Mouse (Mus musculus): ENCODE results near the gene Lsp1.

The Lsp1 gene

GRCm38 (mm10) chr7:142505942-142506341, 45.3 kb downstream of the Lsp1 start:
- peak; percentile 56 for DNase-seq (ENCODE audit: low read depth)

GRCm38 (mm10) chr7:142506501-142506900, 45.9 kb downstream of the Lsp1 start:
- DNase-seq (ENCODE audit: low read depth): no peak

GRCm38 (mm10) chr7:142507453-142507852, 46.8 kb downstream of the Lsp1 start:
- DNase-seq (ENCODE audit: low read depth): no peak

DNA sequence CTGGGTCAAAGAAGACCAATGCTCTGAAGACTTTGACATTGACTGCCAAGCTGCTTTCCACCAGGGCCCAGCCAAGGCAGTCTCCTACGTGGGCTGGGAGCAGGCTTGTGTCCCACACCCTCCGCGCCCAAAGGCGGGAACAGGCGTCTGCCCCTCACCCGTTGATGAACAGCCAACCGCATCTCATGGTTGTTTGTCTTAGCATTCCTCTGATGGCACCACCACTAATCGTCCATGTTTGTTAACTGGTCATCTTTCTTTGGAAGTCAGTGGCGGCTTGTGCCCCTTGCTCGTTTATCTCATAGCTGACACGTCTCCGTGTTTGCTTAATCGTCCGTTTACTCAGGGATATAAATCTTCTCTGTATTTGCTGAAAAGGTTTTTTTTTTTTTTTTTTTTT, 48.9 kb downstream of the Lsp1 start:
- no peak for DNase-seq (ENCODE audit: low read depth)

GRCm38 (mm10) chr7:142510021-142510777, 49.6 kb downstream of the Lsp1 start:
- peak; percentile 56 for DNase-seq (ENCODE audit: low read depth)

- DNase-seq (ENCODE audit: low read depth): no peak
These were observed 53.4 kb downstream of the Lsp1 start for GRCm38 (mm10) chr7:142514048-142514447.

- no peak for DNase-seq (ENCODE audit: low read depth)
These were observed 55.8 kb downstream of the Lsp1 start for GRCm38 (mm10) chr7:142516221-142516978.

DNA sequence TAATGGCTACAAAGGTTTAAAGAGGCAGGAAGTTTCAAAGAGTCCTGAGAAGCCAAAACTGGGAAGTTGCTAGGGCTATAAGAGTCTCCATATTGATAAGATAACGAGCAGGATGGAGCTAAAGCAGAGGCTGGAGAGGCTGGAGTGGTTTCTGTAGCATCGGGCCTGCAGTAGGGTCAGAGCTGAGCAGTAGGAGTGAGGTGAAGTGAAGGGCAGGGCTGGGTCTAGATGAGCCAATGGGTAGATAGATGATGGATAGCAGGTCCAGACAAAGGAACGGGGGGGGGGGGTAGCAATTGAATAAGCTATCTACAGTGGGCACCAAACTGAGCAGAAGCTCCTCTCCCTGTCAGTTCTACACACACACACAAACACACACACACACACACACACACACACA, 56.9 kb downstream of the Lsp1 start:
- DNase-seq (ENCODE audit: low read depth): no peak

GRCm38 (mm10) chr7:142520331-142520730, 59.7 kb downstream of the Lsp1 start:
- DNase-seq (ENCODE audit: low read depth): no peak

DNA sequence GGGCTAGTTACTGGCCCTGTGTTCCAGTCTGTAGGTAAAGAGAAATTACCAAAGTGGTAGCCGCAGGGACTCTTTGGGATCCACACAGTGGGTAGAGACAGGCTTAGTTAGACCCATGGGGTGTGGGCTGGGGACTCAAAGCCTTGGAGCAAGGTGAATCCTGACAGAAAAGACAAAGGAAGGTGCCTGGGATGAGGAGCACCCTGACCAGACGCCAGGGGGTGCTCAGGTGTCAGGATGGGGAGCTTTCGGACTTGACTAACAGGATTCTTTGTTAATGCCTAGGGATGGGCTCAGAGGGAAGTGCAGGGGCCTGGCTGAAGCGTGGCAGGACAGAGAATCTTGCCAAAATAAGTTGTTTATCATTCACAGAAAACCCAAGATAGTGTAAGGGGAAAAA, 61.7 kb downstream of the Lsp1 start:
- DNase-seq (ENCODE audit: low read depth): peak; percentile 60

DNA sequence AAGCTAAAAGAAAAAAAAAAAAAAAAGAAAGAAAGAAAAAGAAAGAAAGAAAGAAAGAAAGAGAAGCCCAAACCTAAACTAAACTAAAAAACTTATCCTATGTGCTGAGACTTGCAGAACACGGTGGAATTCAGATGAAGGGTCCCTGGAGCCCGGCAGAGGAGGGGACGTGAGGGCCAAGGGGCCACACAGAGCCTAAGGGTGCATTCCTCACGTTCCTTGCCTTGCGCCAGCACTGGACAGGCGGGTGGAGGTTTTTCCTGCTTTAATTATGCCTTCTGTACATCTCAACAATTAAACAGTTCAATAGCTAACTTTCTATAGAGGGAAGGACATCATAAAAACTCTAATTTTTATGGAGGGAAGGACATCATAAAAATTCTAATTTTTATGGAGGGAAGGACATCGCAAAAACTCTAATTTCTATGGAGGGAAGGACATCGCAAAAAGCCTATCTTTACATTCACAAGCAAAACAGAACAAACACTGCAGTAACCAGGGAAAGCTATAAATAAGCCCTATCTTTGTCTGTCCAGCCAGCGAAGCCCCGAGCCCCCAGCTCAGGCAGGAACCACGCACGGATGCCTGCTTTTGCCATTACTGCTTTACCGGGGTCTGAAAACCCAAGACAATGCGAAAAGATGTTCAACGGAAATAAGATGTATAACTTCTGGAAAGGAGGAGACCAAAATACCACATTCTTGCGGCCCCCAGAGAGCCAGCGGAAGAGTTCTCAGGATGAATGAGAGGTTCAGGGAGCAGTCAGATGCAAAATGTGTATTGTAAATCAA, 62.8 kb downstream of the Lsp1 start:
- DNase-seq (ENCODE audit: low read depth): no peak

DNA sequence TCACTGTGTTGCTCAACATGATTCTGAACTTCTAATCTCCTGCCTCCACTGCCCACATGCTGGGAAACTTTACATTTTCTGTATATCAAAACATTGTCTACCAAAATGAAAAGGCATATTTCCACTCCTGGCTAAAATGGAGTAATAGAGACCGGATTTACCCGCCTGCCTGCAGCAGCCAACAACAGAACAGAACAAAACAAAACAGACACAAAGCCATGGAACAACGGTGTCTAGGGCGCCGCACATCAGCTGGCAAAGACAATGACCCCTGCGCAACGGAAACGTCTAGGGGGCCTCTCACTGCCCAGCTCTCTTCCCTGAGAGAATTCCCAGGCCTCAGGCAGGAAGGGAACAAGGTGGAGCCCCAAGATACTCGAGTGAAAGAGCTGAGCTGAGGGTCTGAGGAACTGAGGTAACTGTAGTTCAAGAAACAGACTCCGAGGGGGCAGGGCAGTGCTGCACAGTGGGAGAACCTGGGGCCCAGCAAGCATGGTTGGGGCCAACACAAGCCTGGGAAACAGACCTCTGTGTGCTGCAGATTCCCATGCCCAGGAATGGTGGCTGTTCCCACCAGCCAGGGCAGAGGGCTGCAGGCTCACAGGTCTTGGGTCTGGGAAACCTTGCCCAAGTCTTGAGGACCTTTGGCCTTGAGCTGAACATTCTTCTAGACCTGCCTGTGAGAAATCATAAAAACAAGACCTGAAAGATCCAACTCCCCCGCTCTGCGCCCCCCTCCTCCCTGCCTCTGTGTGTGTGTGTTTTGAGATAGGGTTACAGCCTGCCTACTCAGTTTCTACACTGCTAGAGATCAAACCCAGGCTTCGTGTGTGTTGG, 65.0 kb downstream of the Lsp1 start:
- no peak for DNase-seq (ENCODE audit: low read depth)

DNA sequence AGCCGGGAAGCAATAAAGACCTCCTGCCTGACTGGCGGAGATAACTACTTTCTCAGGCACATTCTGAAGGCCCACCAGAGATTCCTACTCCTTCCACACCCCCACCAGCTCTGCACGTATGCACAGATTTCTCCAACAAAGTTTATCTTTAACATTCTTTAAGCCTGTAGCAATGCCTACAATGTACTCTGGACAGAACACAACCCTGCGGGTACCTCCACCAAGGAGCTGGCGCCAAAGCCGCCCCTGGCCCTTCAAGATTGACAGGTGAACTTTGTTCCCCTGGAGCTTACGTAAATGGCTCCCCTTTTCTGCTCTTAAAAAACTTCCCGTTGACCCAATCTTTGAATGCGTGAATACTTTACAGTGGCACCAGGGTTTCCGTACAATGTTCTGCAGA, 68.7 kb downstream of the Lsp1 start:
- DNase-seq (ENCODE audit: low read depth): no peak

DNA sequence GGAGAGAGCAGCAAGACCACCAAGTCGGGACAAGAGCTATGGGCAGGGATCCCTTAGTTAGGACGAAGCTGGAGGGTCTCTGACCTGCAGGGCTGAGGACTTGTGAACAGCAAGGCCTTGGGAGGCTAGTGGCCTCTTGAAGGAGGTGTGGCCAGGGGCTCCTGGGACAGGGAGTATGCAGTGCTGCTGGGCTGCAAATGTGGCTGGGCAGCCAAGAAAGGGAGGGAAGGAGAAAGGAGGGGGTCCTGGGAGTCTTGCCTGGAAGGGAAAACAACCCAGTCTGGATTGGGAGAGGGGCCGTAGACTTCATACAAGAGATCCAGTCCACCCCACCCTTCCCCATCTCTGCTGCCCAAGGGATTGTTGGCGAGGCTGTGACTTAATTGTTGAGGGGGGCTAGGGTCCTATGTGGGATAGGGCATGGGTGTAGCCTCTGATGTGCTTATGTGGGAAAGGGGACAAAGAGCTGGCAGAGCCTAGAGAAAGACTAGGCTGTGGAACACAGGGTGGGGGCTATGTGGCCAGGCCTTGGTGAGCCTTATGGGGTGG, 71.4 kb downstream of the Lsp1 start:
- no peak for DNase-seq (ENCODE audit: low read depth)

DNA sequence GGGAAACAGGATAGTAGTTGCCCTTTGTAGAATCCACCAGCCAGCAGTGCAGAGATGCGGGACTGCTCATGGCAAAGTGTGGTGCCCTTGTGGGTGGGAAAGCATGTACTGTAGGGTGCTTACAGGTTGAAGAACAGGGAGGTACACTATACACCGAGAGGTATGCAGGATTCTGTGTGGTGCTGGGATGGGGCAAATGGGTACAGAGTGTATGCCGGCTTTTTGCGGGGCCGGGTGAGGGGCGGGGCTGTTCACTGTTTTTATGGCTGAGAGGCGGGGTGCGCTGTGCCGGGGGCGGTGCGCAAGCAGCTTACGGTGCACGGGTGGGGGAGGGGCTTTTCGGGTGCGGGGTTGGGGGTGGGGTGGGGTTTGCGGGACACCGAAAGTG, 72.1 kb downstream of the Lsp1 start, which contains the start of gene Mrpl23:
Gene Mrpl23 (plus strand): TSS at position 16 of the 388 bp plus-strand sequence.
- DNase-seq (ENCODE audit: low read depth): no peak

- peak; percentile 82 for DNase-seq (ENCODE audit: low read depth)
These were observed 72.6 kb downstream of the Lsp1 start for GRCm38 (mm10) chr7:142533059-142533855.

DNA sequence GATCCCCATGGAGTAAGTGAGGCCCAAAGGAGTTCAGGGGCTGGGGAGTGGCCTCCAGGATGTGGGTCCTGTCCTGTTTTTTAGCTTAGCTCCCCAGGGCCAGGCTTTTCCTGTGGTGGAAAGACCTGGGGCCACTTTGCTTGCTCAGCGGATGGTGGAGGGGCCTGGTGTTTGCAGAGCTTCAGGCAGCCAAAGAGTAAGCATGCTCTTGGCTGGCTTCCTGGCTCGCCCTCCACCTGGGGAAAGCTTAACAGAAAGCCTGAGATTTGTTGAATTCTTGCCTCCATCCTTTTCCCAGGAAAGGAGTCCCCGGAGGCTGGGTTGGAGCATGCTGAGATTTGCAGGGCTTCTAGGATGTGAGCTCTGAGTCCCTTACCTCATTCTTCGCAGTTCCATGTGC, 74.5 kb downstream of the Lsp1 start:
- no peak for DNase-seq (ENCODE audit: low read depth)

- DNase-seq (ENCODE audit: low read depth): no peak
These were observed 75.2 kb downstream of the Lsp1 start for GRCm38 (mm10) chr7:142535832-142536231.

DNA sequence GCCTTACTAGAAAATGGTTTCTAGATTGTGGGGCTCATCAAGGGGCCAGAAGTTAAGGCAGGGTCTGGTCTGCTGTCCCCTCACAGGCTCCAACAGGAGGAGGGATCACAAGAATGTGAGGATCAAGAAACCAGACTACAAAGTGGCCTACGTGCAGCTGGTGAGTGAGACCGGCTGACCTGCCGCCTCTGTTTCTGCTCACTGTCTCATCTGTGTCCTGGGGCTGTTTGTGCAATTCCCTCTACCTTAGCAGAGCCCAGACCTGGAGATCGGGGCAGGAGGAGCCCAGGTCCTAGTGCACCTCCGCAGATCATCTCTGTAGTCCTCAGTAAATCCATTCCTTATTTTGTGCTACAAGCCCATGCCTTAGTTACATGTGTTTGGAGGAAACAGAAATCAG, 76.6 kb downstream of the Lsp1 start:
- no peak for DNase-seq (ENCODE audit: low read depth)

DNA sequence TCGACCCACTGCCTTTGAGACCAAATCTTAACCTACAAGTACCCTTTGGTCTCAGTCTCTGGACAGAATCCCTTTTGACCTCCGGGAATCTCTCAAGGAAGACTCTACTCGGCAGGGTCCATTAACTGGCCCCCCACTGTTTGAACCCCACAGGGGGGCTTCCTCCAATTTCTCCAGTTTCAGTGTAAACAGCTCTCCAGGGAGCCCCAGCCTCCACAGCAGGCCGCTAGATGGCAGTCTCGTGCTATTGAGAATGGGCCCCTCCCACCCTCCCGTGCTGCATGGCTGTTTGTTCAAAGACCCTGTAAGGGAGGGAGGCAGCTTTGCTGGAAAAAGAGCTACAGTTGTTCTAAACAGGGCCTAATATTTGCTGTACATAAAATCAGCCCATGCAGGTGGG, 77.3 kb downstream of the Lsp1 start:
- peak; percentile 79 for DNase-seq (ENCODE audit: low read depth)

DNA sequence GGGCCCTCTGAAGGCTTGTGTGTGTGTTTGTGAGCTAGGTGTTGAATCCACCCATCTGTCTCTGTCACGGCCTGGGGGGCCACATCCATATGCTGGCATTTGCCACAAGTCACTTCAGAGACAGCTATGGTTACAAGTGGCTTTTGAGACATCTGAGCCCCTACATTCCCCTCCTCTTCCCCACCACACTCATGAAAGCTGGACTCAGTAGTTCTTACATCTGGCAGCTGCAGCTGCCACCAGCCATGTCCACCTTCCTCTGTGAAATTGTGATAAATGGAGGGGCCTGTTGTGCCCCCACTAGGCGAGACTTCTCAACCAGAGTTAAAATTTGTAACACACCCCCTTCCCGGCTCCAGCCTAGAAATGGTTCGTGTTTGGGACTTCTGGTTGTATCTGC, 77.7 kb downstream of the Lsp1 start:
- no peak for DNase-seq (ENCODE audit: low read depth)
